Mouse (Mus musculus) cerebellum, postnatal 25 days (tissue): ENCODE measurements around the gene Sez6l2.

Source experiments
- DNase-seq, 2 experiments: peaks; one replicate each; pipeline ENCODE4 v3.0.0; 2021; ENCODE audit warnings: mixed read lengths in 2 of 2

Sez6l2 gene

GRCm38 (mm10) chr7:126961965-126962364 lies 11.6 kb downstream of the Sez6l2 start:
- DNase-seq: no peak

- peak; percentile 61 to 68 for DNase-seq
Observed at GRCm38 (mm10) chr7:126963548-126964286, 13.4 kb downstream of the Sez6l2 start.

- DNase-seq: peak; percentile 81 to 88
Observed at GRCm38 (mm10) chr7:126965568-126965967, 15.2 kb downstream of the Sez6l2 start.

- no peak for DNase-seq
Observed at GRCm38 (mm10) chr7:126967361-126967760, 17.0 kb downstream of the Sez6l2 start.

- DNase-seq: peak in 1 of 2 experiments; percentile 28
Observed at GRCm38 (mm10) chr7:126975493-126975892, 25.1 kb downstream of the Sez6l2 start.

- DNase-seq: no peak
Observed at GRCm38 (mm10) chr7:126975893-126975949, 25.4 kb downstream of the Sez6l2 start, which contains the start of gene Cdipt. TSS of gene Cdipt (plus strand) at chr7:126975914.

- peak; percentile 97 to 99 for DNase-seq
Observed at GRCm38 (mm10) chr7:126975950-126976866, 25.8 kb downstream of the Sez6l2 start, which contains the start of gene Cdiptos. TSS of gene Cdiptos (minus strand) at chr7:126976098.

- DNase-seq: no peak
Observed at GRCm38 (mm10) chr7:126976878-126977459, 26.6 kb downstream of the Sez6l2 start.

- no peak for DNase-seq
Observed at GRCm38 (mm10) chr7:126978841-126979240, 28.5 kb downstream of the Sez6l2 start.

- no peak for DNase-seq
Observed at GRCm38 (mm10) chr7:126981601-126982000, 31.2 kb downstream of the Sez6l2 start.

- no peak for DNase-seq
Observed at GRCm38 (mm10) chr7:126982054-126982453, 31.7 kb downstream of the Sez6l2 start.

- DNase-seq: peak in 1 of 2 experiments; percentile 44
Observed at GRCm38 (mm10) chr7:126983113-126983512, 32.8 kb downstream of the Sez6l2 start.

- peak in 1 of 2 experiments; percentile 31 for DNase-seq
Observed at GRCm38 (mm10) chr7:126984667-126985444, 34.5 kb downstream of the Sez6l2 start.

GRCm38 (mm10) chr7:126986319-126986718 lies 36.0 kb downstream of the Sez6l2 start:
- peak; percentile 85 to 89 for DNase-seq

GRCm38 (mm10) chr7:126988816-126989215 lies 38.5 kb downstream of the Sez6l2 start:
- no peak for DNase-seq

GRCm38 (mm10) chr7:126996449-126996848 lies 46.1 kb downstream of the Sez6l2 start:
- no peak for DNase-seq

GRCm38 (mm10) chr7:126999568-126999967 lies 49.2 kb downstream of the Sez6l2 start:
- DNase-seq: no peak

- no peak for DNase-seq
Observed at GRCm38 (mm10) chr7:127003620-127004019, 53.3 kb downstream of the Sez6l2 start.

GRCm38 (mm10) chr7:127004122-127004875 lies 53.9 kb downstream of the Sez6l2 start:
- DNase-seq: no peak

GRCm38 (mm10) chr7:127007313-127008024 lies 57.1 kb downstream of the Sez6l2 start:
- DNase-seq: peak; percentile 46 to 53

GRCm38 (mm10) chr7:127008239-127009019 lies 58.1 kb downstream of the Sez6l2 start:
- peak; percentile 97 to 98 for DNase-seq
